Mouse (Mus musculus): Measurements from ENCODE around the gene Ifi27.
"Not testable (repeated sequence)": the region's sequence is repeated elsewhere in the genome, so short reads cannot be mapped to it uniquely, and the experiment has no call there.

Ifi27 gene

DNA sequence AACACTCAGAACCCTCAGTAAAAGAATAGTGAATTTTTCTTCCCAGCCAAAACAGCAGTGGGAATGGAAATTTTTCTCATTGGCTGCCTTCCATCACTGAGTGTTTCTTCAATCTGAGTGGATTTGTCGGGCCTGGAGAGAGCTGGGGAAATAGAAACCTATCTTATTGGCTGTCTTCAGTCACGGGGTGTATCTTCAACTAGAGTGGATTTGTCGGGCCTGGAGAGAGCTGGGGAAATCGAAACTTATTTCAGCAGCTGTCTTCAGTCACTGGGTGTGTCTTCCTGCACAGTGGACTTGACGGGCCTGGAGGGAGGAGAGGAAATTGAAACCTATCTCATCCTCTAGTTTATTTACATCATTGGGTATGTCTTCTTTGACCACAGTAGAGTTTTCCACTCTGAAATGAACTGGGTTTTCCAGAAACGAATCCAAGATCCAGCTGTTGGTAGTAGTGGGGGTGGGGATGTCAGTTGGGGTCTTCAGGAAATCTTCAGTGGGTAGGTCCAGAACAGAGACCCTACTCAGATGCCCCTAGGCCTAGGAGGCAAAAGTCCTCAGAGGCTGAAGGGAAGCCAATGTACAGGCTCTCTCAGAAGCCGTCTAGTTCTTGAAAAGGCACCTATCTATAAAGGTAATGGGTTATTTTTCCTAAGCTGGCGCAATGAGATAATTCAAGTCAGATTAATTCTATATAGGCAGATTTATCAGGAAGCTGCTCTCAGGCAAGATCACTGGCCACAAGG is at the start of gene Ifi27:
TSS of gene Ifi27 (plus strand) at position 226 of the 746 bp plus-strand sequence.
- peak; percentile 61 to 74 for DNase-seq (ENCODE audit: low read depth in 2 of 2, low spot score in 2 of 2)

DNA sequence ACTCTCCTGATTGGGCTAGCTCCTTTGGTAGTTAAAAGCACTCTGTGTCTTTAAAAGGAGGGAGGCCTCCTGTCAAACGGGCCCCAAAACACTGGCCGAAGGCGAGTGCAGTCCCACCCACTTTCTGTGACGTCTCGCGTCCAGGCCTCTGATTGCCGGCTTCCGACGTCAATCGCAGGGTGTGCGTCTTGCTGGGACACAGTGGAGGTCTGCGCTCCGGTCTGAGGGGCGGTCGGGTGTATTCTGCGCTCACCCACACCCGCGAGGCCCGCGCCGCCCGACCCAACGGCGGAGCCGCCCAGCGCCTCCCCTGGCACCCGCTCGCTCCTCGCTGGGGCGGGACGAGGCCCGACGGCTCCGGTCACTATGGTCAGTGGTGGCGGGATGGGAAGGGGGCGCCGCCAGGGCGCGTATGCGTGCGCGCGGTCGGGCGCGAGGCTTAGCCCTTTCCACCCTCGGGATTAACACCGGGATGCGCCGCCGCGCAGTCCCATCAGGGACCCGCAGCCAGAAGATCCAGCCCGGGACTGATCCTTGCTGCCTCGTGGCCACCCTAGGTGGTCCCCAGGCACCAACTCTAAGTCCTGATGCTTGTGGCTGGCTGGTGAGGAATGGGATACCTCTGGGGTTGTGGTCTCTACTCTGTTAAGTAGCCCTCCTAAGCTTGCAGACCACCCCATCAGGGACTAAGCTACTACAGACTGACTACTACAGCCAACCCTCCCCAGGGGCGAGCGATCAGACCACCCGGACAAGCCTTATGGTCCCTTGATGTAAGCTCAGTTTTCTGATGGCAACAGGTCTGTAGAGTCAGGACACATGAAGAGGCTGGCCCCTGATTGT is 45.3 kb upstream of the Ifi27 start, which contains the start of gene Otub2:
TSS of gene Otub2 (plus strand) at position 178 of the 843 bp plus-strand sequence.
- peak; percentile 72 to 73 for DNase-seq (ENCODE audit: low read depth in 2 of 2, low spot score in 2 of 2)

DNA sequence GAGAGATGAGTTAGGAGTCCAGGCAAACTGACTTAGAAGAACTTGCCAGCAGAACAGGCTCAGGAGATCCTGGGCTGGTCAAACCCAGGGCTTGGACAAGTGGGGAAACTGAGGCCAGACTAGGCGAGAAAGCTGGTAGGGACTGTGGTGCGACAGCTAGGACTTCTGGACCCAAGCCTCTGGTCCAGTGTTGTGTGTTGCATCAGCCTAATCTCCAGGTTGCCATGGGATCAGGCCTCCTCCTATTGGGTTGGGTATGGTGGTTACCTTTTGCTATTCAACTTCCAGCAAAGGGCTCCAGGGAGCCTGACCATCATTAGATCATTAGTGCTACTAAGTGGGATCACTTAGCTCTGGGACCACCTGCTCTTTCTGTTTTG is 44.7 kb upstream of the Ifi27 start:
- no peak for DNase-seq (ENCODE audit: low read depth in 2 of 2, low spot score in 2 of 2)

DNA sequence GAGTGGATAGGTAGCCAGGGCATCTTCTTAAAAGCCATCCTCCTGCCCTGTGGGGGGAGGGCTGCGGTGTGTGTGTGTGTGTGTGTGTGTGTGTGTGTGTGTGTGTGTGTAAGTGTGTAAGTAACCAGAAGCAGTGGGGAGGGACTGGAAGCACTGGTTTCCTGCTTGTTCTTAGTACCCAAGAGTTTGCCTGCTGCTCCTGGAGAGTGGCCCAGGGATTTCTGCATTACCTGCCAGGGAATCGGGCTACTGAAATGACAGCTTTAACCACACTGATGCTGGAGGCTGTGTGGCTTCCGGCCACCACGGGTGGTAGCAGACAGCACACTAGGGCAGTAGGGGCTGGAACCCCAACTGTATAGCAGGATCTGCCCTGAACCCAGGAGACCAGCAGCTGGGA is 44.0 kb upstream of the Ifi27 start:
- DNase-seq (ENCODE audit: low read depth in 2 of 2, low spot score in 2 of 2), result no peak

DNA sequence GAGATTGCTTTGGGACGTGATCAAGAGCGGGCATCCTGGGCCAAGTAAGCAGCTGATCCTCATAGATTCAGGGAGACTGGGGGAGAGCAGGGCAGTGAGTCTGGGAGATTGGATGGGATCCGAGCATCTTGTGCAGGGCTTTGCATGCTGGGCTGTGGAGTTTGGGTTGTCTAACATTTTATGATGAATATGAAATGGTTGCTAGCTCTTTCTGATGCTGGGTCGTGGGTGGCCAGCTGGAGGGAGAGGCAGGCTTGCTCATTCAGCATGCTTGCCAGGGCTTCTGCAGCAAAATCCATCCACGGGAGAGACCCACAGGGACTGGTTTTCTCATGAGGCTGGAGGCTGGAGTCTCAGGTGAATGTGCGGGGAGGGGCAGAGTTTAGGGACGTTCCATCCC is 42.9 kb upstream of the Ifi27 start:
- no peak for DNase-seq (ENCODE audit: low read depth in 2 of 2, low spot score in 2 of 2)

DNA sequence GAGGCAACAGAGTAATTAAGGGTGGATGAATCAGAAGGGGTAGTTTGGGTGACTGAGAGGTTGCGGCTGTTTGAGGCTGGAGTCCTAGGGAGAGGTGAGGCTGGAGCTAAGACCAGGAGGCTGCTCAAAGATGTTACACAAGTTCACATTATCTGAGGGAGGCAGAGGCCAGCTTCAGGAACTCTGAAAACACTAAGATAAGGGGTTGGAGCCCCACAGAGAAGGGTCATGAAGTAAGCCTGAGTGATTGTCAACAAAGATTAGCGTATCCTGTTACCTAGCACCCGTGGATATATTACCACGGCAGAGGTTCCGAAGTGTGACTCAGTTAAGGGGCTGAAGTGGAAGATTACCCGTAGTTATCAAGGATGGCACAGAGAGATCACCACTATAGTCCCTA is 40.5 kb upstream of the Ifi27 start:
- DNase-seq (ENCODE audit: low read depth in 2 of 2, low spot score in 2 of 2), result no peak

DNA sequence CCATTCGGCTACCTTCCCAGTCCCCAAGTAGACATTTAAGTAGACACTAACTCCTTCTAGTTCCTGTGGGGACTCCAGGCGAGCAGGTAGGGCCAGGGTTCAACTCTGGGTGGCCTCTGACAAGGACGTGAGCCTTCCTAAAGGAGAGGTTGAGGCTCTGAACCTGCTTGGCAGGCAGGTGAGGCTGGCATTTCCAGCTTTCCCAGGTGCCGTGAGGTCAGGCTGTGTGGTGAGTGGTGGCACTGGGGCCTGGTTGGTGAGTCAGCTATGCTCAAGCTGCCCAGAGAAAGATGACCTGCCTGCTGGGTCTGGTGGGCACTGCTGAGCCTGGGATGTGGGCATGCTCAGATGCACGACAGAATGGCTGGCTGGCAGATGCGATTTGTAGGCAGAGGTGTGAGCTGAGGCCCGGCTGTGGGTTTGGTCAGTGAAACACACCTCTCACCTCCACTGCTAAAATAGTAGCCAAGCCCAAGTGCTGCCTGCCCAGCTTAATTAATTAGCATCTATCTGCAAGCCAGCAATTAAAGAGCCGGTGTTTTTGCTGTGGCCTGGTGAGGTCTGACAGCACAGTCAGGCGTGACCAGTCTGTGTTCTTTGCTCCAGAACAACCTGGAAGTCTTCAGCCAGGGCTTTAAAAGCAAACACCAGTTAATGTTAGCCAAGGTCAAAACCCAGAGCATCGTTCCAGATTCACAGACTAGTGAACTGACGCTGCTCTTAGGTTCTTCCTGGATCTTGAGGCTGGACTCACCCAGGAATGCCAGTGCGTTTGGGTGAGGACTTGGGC is 38.3 kb upstream of the Ifi27 start:
- no peak for DNase-seq (ENCODE audit: low read depth in 2 of 2, low spot score in 2 of 2)

DNA sequence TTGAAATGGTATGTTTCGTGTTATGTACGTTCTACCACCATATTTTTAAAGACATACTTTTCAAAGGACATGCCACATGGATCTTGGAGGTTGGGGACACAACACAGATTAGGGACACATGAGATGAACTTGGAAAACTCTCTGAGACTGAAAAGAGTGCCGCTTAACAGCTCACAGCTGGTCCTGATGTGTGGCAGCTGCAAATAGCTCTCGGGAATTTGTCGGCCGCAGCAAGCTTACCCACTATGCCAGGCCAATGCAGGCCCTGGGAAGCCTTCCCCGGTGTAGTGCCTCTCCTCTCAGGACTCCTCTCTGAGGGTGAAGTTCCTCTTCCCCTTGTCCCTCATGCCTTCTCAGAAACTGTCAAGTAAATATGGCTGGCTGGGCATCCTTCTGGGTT is 37.3 kb upstream of the Ifi27 start:
- no peak for DNase-seq (ENCODE audit: low read depth in 2 of 2, low spot score in 2 of 2)

DNA sequence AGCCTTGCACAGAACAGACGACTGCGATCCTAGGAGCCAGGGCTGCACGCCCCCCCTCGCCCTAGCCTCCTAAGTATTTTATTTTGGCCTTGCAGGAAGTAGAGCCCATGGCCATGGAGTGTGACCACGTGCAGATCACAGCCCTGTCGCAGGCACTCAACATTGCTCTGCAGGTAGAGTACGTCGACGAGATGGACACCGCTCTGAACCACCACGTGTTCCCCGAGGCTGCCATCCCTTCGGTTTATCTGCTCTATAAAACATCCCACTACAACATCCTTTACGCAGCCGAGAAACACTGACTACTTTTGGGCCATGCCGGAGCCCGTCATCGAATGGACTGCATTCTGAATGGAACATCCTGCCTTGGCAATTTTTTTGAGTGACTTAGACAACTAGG is 29.9 kb upstream of the Ifi27 start:
- DNase-seq (ENCODE audit: low read depth in 2 of 2, low spot score in 2 of 2), result no peak

DNA sequence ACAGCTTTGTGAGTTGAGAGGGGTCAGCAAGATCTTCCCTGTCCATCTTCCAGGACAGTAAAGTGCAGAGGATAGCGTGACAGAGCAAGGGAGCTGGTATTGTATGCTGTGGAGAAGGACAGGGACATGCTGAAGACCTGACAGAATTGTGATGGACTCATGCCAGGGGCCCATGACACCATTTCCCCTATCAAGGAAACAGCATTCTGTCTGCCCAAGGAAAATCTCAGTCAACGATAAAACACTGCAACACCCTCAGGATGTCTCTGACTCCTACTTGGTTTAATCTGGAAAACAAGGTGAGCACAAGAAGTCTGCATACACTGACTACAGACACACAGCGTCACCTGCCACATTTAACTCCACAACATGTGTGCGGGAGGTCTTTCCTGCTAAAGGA is 26.3 kb upstream of the Ifi27 start, which contains the start of gene 9330161L09Rik:
TSS of gene 9330161L09Rik (minus strand) at position 101 of the 400 bp plus-strand sequence.
- DNase-seq (ENCODE audit: low read depth in 2 of 2, low spot score in 2 of 2), result no peak

DNA sequence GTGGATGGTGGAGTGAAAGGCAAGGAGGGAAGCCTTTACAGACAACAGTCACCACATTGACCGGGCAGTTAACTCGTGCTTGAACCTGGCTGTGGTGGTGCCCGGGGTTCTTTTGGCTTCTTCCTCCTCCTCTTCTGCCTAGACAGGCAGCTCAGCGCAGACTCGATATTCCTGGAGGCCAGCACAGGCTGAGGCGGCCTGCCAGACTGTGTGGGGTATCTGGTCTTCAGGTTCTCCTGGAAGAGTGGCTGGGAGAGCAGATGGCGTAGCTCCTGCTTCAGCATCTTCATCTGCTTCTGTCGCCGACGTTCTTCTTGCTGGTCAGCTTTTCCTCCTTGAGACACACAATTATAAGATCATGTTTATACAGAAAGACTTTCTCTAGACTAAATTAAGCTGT is 25.9 kb upstream of the Ifi27 start:
- no peak for DNase-seq (ENCODE audit: low read depth in 2 of 2, low spot score in 2 of 2)

DNA sequence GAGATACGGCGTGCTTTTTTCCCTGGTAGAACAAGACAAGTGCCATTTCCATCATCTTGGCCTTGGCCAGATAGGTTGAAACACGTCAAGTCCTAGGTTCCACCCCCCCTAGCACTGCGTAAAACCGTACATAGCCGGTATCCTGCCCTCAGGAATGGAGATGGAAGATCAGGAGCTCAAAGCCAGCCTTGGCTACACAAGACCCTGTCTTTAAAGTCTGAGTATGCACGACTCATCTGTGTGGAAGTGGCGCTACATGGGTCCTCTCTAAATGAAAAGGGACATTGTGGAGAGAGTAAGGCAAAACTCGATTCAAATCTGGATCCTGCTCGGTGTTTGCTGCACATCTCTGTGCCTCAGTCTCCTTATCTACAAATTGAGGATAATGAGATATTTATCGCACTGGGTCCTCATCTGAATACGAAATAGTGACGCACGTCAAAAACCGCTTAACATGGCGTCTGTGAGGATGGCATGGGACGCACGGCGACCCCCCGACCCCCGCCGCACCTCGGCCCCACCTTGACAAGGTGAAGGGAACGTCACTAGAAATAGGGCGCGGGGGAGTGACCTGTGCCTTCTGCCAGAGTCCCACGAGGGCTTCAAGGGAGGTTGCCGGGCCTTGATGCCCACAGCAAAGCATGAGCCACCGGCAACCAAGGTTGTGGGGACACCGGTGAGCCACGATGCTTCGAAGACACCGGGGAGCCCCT is 8.8 kb upstream of the Ifi27 start:
- DNase-seq (ENCODE audit: low read depth in 2 of 2, low spot score in 2 of 2), result no peak

DNA sequence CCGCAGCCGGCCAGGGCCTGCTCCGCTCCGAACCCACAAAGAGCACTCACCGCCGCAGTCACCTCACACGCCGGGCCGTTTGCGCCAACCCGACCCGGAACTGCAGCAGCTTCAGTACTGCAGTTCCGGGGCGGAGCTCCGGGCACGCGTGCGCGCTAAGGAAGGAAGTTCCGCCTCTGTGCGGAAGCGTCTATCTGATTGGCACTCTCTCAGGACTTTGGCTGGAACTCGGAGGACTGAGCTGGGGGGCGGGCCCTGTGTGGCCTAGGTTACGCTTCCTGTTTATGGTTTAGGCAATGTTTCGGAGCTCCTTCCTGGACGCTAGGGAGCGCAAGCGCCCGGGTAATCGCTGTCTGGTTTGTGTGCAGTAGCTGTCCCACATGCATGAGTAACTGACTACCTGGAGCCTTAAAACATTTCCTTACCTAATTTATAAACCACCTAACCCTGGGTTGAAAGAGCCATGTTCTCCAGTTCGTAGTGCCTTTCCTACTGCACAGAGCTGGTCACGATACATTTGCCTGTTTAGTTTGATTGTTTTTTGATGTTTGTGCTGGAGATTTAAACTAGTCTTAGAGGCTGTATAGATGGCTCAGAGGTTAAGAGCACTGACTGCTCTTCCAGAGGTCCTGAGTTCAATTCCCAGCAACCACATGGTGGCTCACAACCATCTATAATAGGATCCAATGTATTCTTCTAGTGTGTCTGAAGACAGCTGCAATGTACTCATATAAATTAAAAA is 8.1 kb upstream of the Ifi27 start, which contains the start of gene Ddx24:
TSS of gene Ddx24 (minus strand) at position 102 of the 742 bp plus-strand sequence.
- DNase-seq (ENCODE audit: low read depth in 2 of 2, low spot score in 2 of 2), result peak; percentile 98 to 99

DNA sequence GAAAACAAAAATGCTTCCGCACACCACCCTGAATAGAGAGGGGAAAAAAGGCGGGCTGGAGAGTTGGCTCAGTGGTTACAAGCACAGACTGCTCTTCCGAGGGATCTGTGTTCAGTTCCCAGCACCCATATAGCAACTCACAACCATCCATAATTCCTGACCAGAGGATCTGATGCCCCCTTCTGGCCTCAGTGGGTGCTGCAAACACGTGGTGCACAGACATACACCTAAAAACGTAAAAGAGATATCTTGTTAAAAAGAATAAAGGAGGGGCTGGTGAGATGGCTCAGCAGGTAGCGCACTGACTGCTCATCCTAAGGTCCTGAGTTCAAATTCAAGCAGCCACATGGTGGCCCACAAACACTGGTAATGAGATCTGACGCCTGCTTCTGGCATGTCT is 7.3 kb upstream of the Ifi27 start:
- no peak for DNase-seq (ENCODE audit: low read depth in 2 of 2, low spot score in 2 of 2)

DNA sequence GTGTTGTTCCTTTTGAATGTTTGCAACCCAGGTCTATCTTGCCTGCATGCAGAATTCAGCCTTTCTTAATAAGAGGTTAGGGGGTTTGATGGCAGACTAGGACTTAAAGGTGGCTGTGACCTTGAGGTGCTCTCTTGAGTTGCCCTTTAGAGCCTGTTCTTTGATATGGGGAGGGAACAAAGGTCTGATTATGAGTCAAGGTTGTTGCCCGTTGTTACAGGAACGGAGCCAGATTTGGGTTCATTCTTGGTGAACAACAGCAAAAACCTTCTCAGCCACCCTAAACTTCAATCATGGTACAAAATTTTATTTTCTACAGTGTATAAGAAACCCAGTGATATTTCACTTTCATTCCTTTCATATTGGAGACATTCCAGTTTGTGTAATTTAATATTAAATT is 581 bp upstream of the Ifi27 start:
- no peak for DNase-seq (ENCODE audit: low read depth in 2 of 2, low spot score in 2 of 2)

DNA sequence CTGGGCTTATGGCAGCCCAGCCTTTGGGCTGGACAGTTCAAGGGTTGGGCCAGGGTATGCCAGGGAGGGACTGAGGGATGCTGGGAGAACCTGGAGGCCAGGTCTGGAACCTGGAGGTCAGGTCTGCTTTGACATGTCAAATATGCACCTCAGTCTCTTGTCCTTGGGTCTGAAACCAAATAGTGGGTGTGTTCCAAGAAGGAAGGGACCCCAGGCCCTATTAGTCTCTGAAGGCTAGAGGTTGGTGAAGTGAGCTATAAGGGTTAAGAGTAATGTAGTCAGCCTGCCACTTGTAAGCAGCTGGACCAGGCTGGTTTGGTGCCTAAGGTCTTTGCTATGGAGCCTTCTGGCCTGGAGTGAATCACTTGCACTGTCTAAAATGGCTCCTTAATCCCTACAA is 850 bp downstream of the Ifi27 start:
- DNase-seq (ENCODE audit: low read depth in 2 of 2, low spot score in 2 of 2), result no peak

DNA sequence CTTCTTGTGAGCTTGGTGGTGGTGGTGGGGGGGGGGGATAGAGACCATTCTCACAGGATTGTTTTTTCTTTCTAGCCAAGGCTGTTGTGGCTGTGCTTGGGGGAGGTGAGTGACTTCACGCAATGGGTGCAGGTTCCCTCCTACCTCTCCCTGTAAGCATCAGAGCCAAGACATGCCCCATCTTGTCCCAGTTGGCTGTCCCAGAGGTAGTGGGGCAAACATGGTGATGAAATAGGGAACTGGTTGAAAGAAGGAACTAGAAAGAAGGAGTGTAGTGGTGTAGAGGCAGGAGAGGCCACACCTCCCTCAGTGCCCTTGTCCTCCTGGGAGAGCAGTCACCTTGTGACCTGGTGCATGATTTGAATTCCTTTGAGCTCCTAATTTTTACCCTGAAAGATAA is 3.6 kb downstream of the Ifi27 start:
- no peak for DNase-seq (ENCODE audit: low read depth in 2 of 2, low spot score in 2 of 2)

DNA sequence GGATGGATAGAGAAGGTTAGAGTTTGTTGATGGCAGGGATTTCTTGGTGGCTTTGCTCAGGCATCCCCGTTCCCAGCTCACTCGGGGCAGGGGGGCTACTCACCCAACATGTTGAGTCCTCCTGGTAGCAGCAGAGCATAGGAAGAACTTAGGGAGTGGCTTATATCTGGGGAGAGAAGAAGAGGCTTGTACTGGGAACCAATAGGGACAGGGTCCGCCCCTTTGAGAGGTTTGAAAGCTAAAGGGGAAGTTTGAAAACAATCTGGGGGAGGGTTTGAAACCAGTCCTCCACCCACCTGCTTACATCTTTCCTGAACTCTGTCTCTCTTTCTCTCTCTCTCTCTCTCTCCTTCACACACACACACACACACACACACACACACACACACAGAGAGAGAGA is 9.5 kb downstream of the Ifi27 start, which contains the start of gene Ifi27l2a:
TSS of gene Ifi27l2a (minus strand) at position 157 of the 400 bp plus-strand sequence.
- no peak for DNase-seq (ENCODE audit: low read depth in 2 of 2, low spot score in 2 of 2)

DNA sequence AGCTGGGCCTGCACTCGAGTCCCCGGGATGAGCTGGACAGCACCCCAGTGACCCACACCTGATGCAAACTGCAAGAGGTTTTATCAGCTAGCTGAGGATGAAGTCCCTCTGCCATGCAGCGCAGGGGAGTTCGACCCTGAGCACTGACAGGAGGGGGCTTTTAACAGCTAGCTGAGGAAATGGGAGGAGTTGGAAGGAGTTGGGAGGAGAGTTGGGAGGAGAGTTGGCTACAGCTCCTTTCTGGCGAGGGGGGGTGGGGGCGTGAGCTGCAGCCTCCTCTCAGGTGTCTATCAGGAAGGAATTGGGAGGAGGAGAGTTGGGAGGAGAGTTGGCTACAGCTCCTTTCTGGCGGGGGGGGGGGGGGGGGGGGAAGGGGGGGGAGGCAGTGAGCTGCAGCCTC is 10.2 kb downstream of the Ifi27 start:
- not testable (repeated sequence) for DNase-seq (ENCODE audit: low read depth in 2 of 2, low spot score in 2 of 2)

DNA sequence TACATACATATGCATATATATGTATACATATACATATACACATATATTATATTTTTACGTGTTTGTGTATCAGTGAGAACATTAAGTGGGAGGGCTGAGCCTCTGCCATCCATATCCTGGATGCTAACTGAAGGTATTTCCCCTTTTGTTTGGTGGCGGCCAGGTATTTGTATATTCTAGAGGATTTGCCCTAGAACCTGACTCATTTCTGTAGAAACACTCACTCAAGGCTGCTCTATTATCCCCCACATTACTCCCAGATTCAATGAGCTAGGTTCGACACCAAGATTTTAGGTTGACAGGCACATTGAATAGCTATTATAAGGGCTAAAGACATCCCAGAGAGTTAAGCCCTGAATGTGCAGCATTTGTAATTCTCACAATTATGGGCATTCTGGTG is 11.0 kb downstream of the Ifi27 start:
- DNase-seq (ENCODE audit: low read depth in 2 of 2, low spot score in 2 of 2), result no peak

All from CD8-positive naive resting alpha-beta T cell, adult 2 months (primary cell).